ENCODE assay signal across 10 mouse cellular contexts in genomic region chr7:28546649-28547048, GRCm38 (mm10). TPM values are rescaled to one million over a fixed set of nuclear protein-coding genes. Genes with fewer than 3 reads are reported as not detected.
A peak's percentile ranks its signal among the peaks of the same experiment; 100 is the strongest.
DNase-seq lines count a peak whose midpoint lies in the region; ATAC-seq and TF ChIP-seq lines count a peak whose summit lies in the region.
"Had no signal": no experiment of that assay in that cellular context is flagged by ENCODE, and none has a peak within 500 bp of the region (broad histone marks: within the 10 kb centered on the region; RNA-seq: fewer than 3 reads in every experiment).

No protein-coding gene starts in this region.

- TF ChIP-seq CTCF in layer of hippocampus, adult 2 months (conservative IDR thresholded peaks at IDR 0.05): no peak

- DNase-seq in layer of hippocampus, adult 2 months (ENCODE audit: low spot score in 2 of 2): no peak
- no peak for DNase-seq in layer of hippocampus, postnatal 36 days
- no peak for DNase-seq in forebrain, embryonic 10.5 days (ENCODE audit: extremely low spot score, low spot score)
- no peak for DNase-seq in cerebellum, adult 8-10 months
- no peak for DNase-seq in cerebellum, postnatal 25 days
- DNase-seq in left cerebral cortex, postnatal 10 days (ENCODE audit: extremely low spot score in 1 of 2, low spot score in 2 of 2): no peak

- H3K4me3 ChIP-seq in layer of hippocampus, adult 2 months: peak overlapping the region; percentile 20; the same call in 1 of the 2 replicates
- H3K4me3 ChIP-seq in forebrain, embryonic 10.5 days: peak overlapping the region; percentile 47
- peak overlapping the region; percentile 21; the same call in 1 of the 2 replicates for H3K4me3 ChIP-seq in intestine, embryonic 15.5 days (replicated peaks)
- H3K4me3 ChIP-seq in neural tube, embryonic 12.5 days: peak overlapping the region; percentile 33

- peaks cover 40% of the 10 kb centered on the region for H3K4me1 ChIP-seq in forebrain, embryonic 10.5 days
- peaks cover 13% of the 10 kb centered on the region; the same call in 1 of the 2 replicates for H3K4me1 ChIP-seq in intestine, embryonic 15.5 days (replicated peaks)
- H3K4me1 ChIP-seq in neural tube, embryonic 12.5 days: peaks cover 12% of the 10 kb centered on the region; the same call in 1 of the 2 replicates

- 2% methylated on average over 22 of the region's 22 CpGs for WGBS in forebrain, embryonic 10.5 days
- 3% methylated on average over 22 of the region's 22 CpGs for WGBS in intestine, embryonic 15.5 days
- WGBS in neural tube, embryonic 12.5 days: 3% methylated on average over 22 of the region's 22 CpGs

- H3K9ac ChIP-seq in intestine, embryonic 15.5 days: no peak overlapping the region
- peak overlapping the region; percentile 13; the same call in 1 of the 2 replicates for H3K9ac ChIP-seq in neural tube, embryonic 12.5 days

- peaks cover 56% of the 10 kb centered on the region for H3K27me3 ChIP-seq in forebrain, embryonic 10.5 days (ENCODE audit: poor library complexity, severe bottlenecking)
- H3K27me3 ChIP-seq in intestine, embryonic 15.5 days (replicated peaks): peaks cover 24% of the 10 kb centered on the region
- H3K27me3 ChIP-seq in neural tube, embryonic 12.5 days (replicated peaks): peaks cover 43% of the 10 kb centered on the region

- no peak for ATAC-seq in intestine, embryonic 15.5 days
- peak; percentile 23; the same call in 1 of the 2 replicates for ATAC-seq in neural tube, embryonic 12.5 days (ENCODE audit: low FRiP score, low read depth)
- ATAC-seq: Patski had no signal

- H3K4me2 ChIP-seq in intestine, embryonic 15.5 days (replicated peaks): peak overlapping the region; percentile 50
- H3K4me2 ChIP-seq in neural tube, embryonic 12.5 days (replicated peaks): peak overlapping the region; percentile 61

- intact Hi-C loops in left cerebral cortex, postnatal 10 days (cut with DNase I): no loop called here

- no peaks in the 10 kb centered on the region for H3K36me3 ChIP-seq in forebrain, embryonic 10.5 days (replicated peaks)
- no peaks in the 10 kb centered on the region for H3K36me3 ChIP-seq in intestine, embryonic 15.5 days
- H3K36me3 ChIP-seq in neural tube, embryonic 12.5 days: no peaks in the 10 kb centered on the region

- no peak overlapping the region for H3K27ac ChIP-seq in layer of hippocampus, adult 2 months
- peak overlapping the region; percentile 60; the same call in 1 of the 2 replicates for H3K27ac ChIP-seq in forebrain, embryonic 10.5 days
- H3K27ac ChIP-seq in intestine, embryonic 15.5 days: no peak overlapping the region
- H3K27ac ChIP-seq in neural tube, embryonic 12.5 days: no peak overlapping the region

- H3K9me3 ChIP-seq in forebrain, embryonic 10.5 days: no peaks in the 10 kb centered on the region
- H3K9me3 ChIP-seq in intestine, embryonic 15.5 days: no peaks in the 10 kb centered on the region
- H3K9me3 ChIP-seq in neural tube, embryonic 12.5 days: no peaks in the 10 kb centered on the region

RNA-seq across cellular contexts. Expression of gene Nccrp1, which starts 0.4 kb away (rescaled TPM):
- under 1 TPM; 0.23 to 0.47 TPM for total RNA-seq in layer of hippocampus, adult 2 months (2021)
- under 1 TPM; 0.48 to 0.52 TPM for total RNA-seq in layer of hippocampus, postnatal 36 days (2021)
- not detected in 2 replicates for polyA plus RNA-seq in forebrain, embryonic 10.5 days (2016; fragmentation: Nextera tagmentation; extraction: Ambion mirVana)
- not detected in 2 replicates for polyA plus RNA-seq in intestine, embryonic 15.5 days (2015; fragmentation: Nextera tagmentation; extraction: Ambion mirVana)
- not detected in 2 replicates for polyA plus RNA-seq in neural tube, embryonic 12.5 days (2016; fragmentation: Nextera tagmentation; extraction: Ambion mirVana)
- total RNA-seq in left cerebral cortex, postnatal 10 days (2021): under 1 TPM in 1 of 2 experiments, not detected in 1; 0.21 TPM
- polyA plus RNA-seq: Patski had no signal

RNA-seq across cellular contexts. Expression of gene Sycn, which starts 6.0 kb away (rescaled TPM):
- not detected for total RNA-seq in layer of hippocampus, adult 2 months (2021)
- total RNA-seq in layer of hippocampus, postnatal 36 days (2021): not detected
- not detected in 2 replicates for polyA plus RNA-seq in forebrain, embryonic 10.5 days (2016; fragmentation: Nextera tagmentation; extraction: Ambion mirVana)
- 33.3 and 122 TPM in 2 replicates for polyA plus RNA-seq in intestine, embryonic 15.5 days (2015; fragmentation: Nextera tagmentation; extraction: Ambion mirVana)
- polyA plus RNA-seq in neural tube, embryonic 12.5 days (2016; fragmentation: Nextera tagmentation; extraction: Ambion mirVana): not detected in 2 replicates
- total RNA-seq in left cerebral cortex, postnatal 10 days (2021): not detected
- polyA plus RNA-seq: Patski had no signal

RNA-seq across cellular contexts. Expression of gene Ifnl3, which starts 24.0 kb away (rescaled TPM):
- total RNA-seq in layer of hippocampus, adult 2 months (2021): not detected
- total RNA-seq in layer of hippocampus, postnatal 36 days (2021): not detected
- not detected in 2 replicates for polyA plus RNA-seq in forebrain, embryonic 10.5 days (2016; fragmentation: Nextera tagmentation; extraction: Ambion mirVana)
- not detected in 2 replicates for polyA plus RNA-seq in intestine, embryonic 15.5 days (2015; fragmentation: Nextera tagmentation; extraction: Ambion mirVana)
- polyA plus RNA-seq in neural tube, embryonic 12.5 days (2016; fragmentation: Nextera tagmentation; extraction: Ambion mirVana): not detected in 2 replicates
- not detected for total RNA-seq in left cerebral cortex, postnatal 10 days (2021)
- polyA plus RNA-seq: large intestine, adult 2 months; Patski had no signal

RNA-seq across cellular contexts. Expression of gene Ifnl2, which starts 36.4 kb away (rescaled TPM):
- total RNA-seq in layer of hippocampus, adult 2 months (2021): not detected
- not detected for total RNA-seq in layer of hippocampus, postnatal 36 days (2021)
- not detected in 2 replicates for polyA plus RNA-seq in forebrain, embryonic 10.5 days (2016; fragmentation: Nextera tagmentation; extraction: Ambion mirVana)
- not detected in 2 replicates for polyA plus RNA-seq in intestine, embryonic 15.5 days (2015; fragmentation: Nextera tagmentation; extraction: Ambion mirVana)
- not detected in 2 replicates for polyA plus RNA-seq in neural tube, embryonic 12.5 days (2016; fragmentation: Nextera tagmentation; extraction: Ambion mirVana)
- not detected for total RNA-seq in left cerebral cortex, postnatal 10 days (2021)
- polyA plus RNA-seq: large intestine, adult 2 months; Patski had no signal

RNA-seq across cellular contexts. Expression of gene Samd4b, which starts 51.3 kb away (rescaled TPM):
- total RNA-seq in layer of hippocampus, adult 2 months (2021): 10 to 100 TPM; 67.8 to 70.1 TPM
- 10 to 100 TPM; 66.4 to 79.4 TPM for total RNA-seq in layer of hippocampus, postnatal 36 days (2021)
- 29.9 and 30.7 TPM in 2 replicates for polyA plus RNA-seq in forebrain, embryonic 10.5 days (2016; fragmentation: Nextera tagmentation; extraction: Ambion mirVana)
- 18.9 and 19.5 TPM in 2 replicates for polyA plus RNA-seq in intestine, embryonic 15.5 days (2015; fragmentation: Nextera tagmentation; extraction: Ambion mirVana)
- 33.1 and 35.0 TPM in 2 replicates for polyA plus RNA-seq in neural tube, embryonic 12.5 days (2016; fragmentation: Nextera tagmentation; extraction: Ambion mirVana)
- 10 to 100 TPM; 55.9 to 58.4 TPM for total RNA-seq in left cerebral cortex, postnatal 10 days (2021)
